In genomic region chr17:17909636-17910421, GRCm38 (mm10) we compare ENCODE assay signal across 8 mouse cellular contexts. TPM values are rescaled to one million over a fixed set of nuclear protein-coding genes. Genes with fewer than 3 reads are reported as not detected.
A peak's percentile ranks its signal among the peaks of the same experiment; 100 is the strongest.
DNase-seq lines count a peak whose midpoint lies in the region; ATAC-seq lines count a peak whose summit lies in the region.

No protein-coding gene starts in this region.

- no peaks in the 10 kb centered on the region for H3K4me1 ChIP-seq in hindbrain, embryonic 16.5 days (ENCODE audit: control insufficient read depth, insufficient read depth, low read depth, low read length)

- 0 out of 2 replicates have a peak, but pooled peaks cover 2% of the 10 kb centered on the region for H3K9me3 ChIP-seq in hindbrain, embryonic 16.5 days (ENCODE audit: control insufficient read depth, low read length)

- peak overlapping the region; percentile 75 for H3K9ac ChIP-seq in hindbrain, embryonic 16.5 days (ENCODE audit: low read depth, low read length)

- H3K4me2 ChIP-seq in hindbrain, embryonic 16.5 days (ENCODE audit: low read length), result peak overlapping the region; percentile 72

- WGBS in hindbrain, embryonic 16.5 days, result 19% methylated on average over 51 of the region's 51 CpGs

- peak; percentile 55 for DNase-seq in WW6 (ENCODE audit: low read depth, low spot score)
- DNase-seq in embryo, embryonic 10 days (ENCODE audit: low spot score), result peak; percentile 91
- DNase-seq in gastrocnemius, adult 8-10 months (ENCODE audit: low spot score in 2 of 2), result peak; percentile 57 to 72
- peak; percentile 73 to 75 for DNase-seq in layer of hippocampus, postnatal 36 days
- peak; percentile 72 for DNase-seq in lung, postnatal 14 days
- peak; percentile 68 for DNase-seq in ovary, postnatal 14 days (ENCODE audit: low spot score)
- peak; percentile 16 for DNase-seq in thymus, postnatal 25 days

- ATAC-seq in hindbrain, embryonic 16.5 days, result peak; percentile 100

- H3K27me3 ChIP-seq in hindbrain, embryonic 16.5 days (replicated peaks; ENCODE audit: control insufficient read depth, insufficient read depth, low read length), result no peaks in the 10 kb centered on the region

- peak overlapping the region; percentile 76 for H3K27ac ChIP-seq in hindbrain, embryonic 16.5 days (ENCODE audit: low read depth, low read length)

- peak overlapping the region; percentile 60 for H3K4me3 ChIP-seq in hindbrain, embryonic 16.5 days (ENCODE audit: low read length)

- no peaks in the 10 kb centered on the region for H3K36me3 ChIP-seq in hindbrain, embryonic 16.5 days (ENCODE audit: control insufficient read depth, insufficient read depth, low read length)

RNA-seq across cellular contexts. Expression of gene Fpr3, which starts 22.2 kb away (rescaled TPM):
- total RNA-seq in gastrocnemius, adult 8-10 months (2022), result not detected
- not detected in 2 replicates for polyA plus RNA-seq in hindbrain, embryonic 16.5 days (2015; fragmentation: Nextera tagmentation; extraction: Ambion mirVana)
- total RNA-seq in layer of hippocampus, postnatal 36 days (2021), result not detected

RNA-seq across cellular contexts. Expression of gene Fpr2, which starts 22.2 kb away (rescaled TPM):
- total RNA-seq in gastrocnemius, adult 8-10 months (2022), result not detected
- polyA plus RNA-seq in hindbrain, embryonic 16.5 days (2015; fragmentation: Nextera tagmentation; extraction: Ambion mirVana), result 0.31 and 0.41 TPM in 2 replicates
- not detected for total RNA-seq in layer of hippocampus, postnatal 36 days (2021)

RNA-seq across cellular contexts. Expression of gene Fpr1, which starts 26.1 kb away (rescaled TPM):
- not detected for total RNA-seq in gastrocnemius, adult 8-10 months (2022)
- polyA plus RNA-seq in hindbrain, embryonic 16.5 days (2015; fragmentation: Nextera tagmentation; extraction: Ambion mirVana), result 0.15 and 0.30 TPM in 2 replicates
- not detected for total RNA-seq in layer of hippocampus, postnatal 36 days (2021)

RNA-seq across cellular contexts. Expression of gene Has1, which starts 54.8 kb away (rescaled TPM):
- under 1 TPM in 3 of 4 experiments, not detected in 1; 0.12 to 0.18 (median 0.13) TPM for total RNA-seq in gastrocnemius, adult 8-10 months (2022)
- 1.7 TPM in 2 replicates for polyA plus RNA-seq in hindbrain, embryonic 16.5 days (2015; fragmentation: Nextera tagmentation; extraction: Ambion mirVana)
- total RNA-seq in layer of hippocampus, postnatal 36 days (2021), result under 1 TPM; 0.32 to 0.61 TPM

Comparison
In these comparisons a context has a peak if more than half of its experiments do, and no peak if none do; other contexts are left out.
1. Peak in every context shown above with its lines: DNase-seq, ATAC-seq, H3K4me3 ChIP-seq and H3K27ac ChIP-seq.
2. DNase-seq: peak in every context shown above with its lines; median percentile 91 in embryo, embryonic 10 days; 74 in layer of hippocampus, postnatal 36 days; 72 in lung, postnatal 14 days; 68 in ovary, postnatal 14 days; 64 in gastrocnemius, adult 8-10 months; 55 in WW6; 16 in thymus, postnatal 25 days.